Mouse (Mus musculus): ENCODE data around the gene 4930452B06Rik.

GRCm38 (mm10) chr14:8494260-8494659, 171.8 kb downstream of the 4930452B06Rik start:
- no peak for TF ChIP-seq CTCF (IDR thresholded peaks at IDR 0.05; ENCODE audit: insufficient read depth, low read length)
- TF ChIP-seq POLR2A (IDR thresholded peaks at IDR 0.05; ENCODE audit: borderline replicate concordance, extremely low read depth, low read depth, low read length) = no peak
